Mouse (Mus musculus) kidney, adult 2 months (tissue): ENCODE measurements around the gene Rgs7bp.

ENCODE experiments used
- CTCF ChIP-seq: fragments of 200-500 bp; conservative IDR thresholded peaks from 2 replicates; pipeline ENCODE4 v1.5.1; 2011; ENCODE audit warnings: low read depth, mild to moderate bottlenecking, control low read depth, low read length, moderate library complexity, mixed read lengths; ENCODE audit not compliant: insufficient read depth, insufficient read length
- POLR2A ChIP-seq: fragments of 200-500 bp; IDR thresholded peaks from one replicate; pipeline ENCODE4 v1.6.1; 2011; ENCODE audit warnings: low read depth, low read length, control low read depth

DNA sequence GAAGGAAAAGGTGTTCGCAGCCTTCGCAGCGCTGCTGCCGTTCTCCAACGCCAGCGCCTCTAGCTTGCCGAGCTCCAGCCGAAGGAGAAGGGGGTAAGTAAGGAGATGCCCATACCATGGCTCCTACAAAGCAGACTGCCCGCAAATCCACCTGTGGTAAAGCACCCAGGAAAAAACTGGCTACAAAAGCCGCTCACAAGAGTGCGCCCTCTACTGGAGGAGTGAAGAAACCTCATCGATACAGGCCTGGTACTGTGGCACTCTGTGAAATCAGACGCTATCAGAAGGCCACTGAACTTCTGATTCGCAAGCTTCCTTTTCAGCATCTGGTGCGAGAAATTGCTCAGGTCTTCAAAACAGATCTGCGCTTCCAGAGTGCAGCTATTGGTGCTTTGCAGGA, 136.1 kb downstream of the Rgs7bp start:
- peak; percentile 54 for TF ChIP-seq CTCF
- TF ChIP-seq POLR2A: no peak
